Mouse (Mus musculus) kidney, adult 10 weeks (tissue): ENCODE results near the gene Hexdc. TPM values are rescaled to one million over a fixed set of nuclear protein-coding genes. Genes with fewer than 3 reads are reported as not detected.

Experiments
- polyA plus RNA-seq: library from polyadenylated mRNA; stranded (reverse); fragments of 350-450 nt; fragmentation: Illumina TruSeq; extraction: RNeasy Lipid Tissue Mini Kit (QIAGEN cat#74804); gene quantifications from one replicate; pipeline ENCODE4 v1.2.3, GENCODE M21; 2014; ENCODE audit warnings: low read depth, low replicate concordance

The Hexdc gene
- polyA plus RNA-seq = 5.1 TPM

GRCm38 (mm10) chr11:121204161-121205006 lies at the start of gene Hexdc, which contains the start of gene Ogfod3:
Hexdc (plus strand) TSS chr11:121204433.
Ogfod3 (minus strand) TSS chr11:121204711.

GRCm38 (mm10) chr11:121159971-121160370 lies 44.3 kb upstream of the Hexdc start, which contains the start of gene Uts2r:
Uts2r (plus strand) TSS chr11:121160271.

GRCm38 (mm10) chr11:121229018-121229439 lies 24.8 kb downstream of the Hexdc start, which contains the start of gene Cybc1:
Cybc1 (minus strand) TSS chr11:121229322.

GRCm38 (mm10) chr11:121236564-121237344 lies 32.5 kb downstream of the Hexdc start, which contains the start of gene Narf:
Narf (plus strand) TSS chr11:121237253.

GRCm38 (mm10) chr11:121259160-121260100 lies 55.2 kb downstream of the Hexdc start, which contains the start of gene Foxk2:
Foxk2 (plus strand) TSS chr11:121259990.

Other genes with a start within 250 kb of the Hexdc start
- 41.8 TPM for gene Csnk1d, start 213.1 kb upstream of the Hexdc start, polyA plus RNA-seq
- gene Cd7, start 165.0 kb upstream of the Hexdc start, polyA plus RNA-seq = not detected
- gene Sectm1b, start 140.9 kb upstream of the Hexdc start, polyA plus RNA-seq = 33.1 TPM
- gene Sectm1a, start 123.2 kb upstream of the Hexdc start, polyA plus RNA-seq = 0.57 TPM
- gene Tex19.2, start 85.8 kb upstream of the Hexdc start, polyA plus RNA-seq = not detected
- gene Tex19.1, start 58.3 kb upstream of the Hexdc start, polyA plus RNA-seq = not detected
- not detected for gene Uts2r, start 44.2 kb upstream of the Hexdc start, polyA plus RNA-seq
- gene Ogfod3, start 278 bp downstream of the Hexdc start, polyA plus RNA-seq = 2.4 TPM
- 8.0 TPM for gene Cybc1, start 24.9 kb downstream of the Hexdc start, polyA plus RNA-seq
- gene Narf, start 32.8 kb downstream of the Hexdc start, polyA plus RNA-seq = 19.8 TPM
- gene Foxk2, start 55.6 kb downstream of the Hexdc start, polyA plus RNA-seq = 10.4 TPM
- 73.6 TPM for gene Wdr45b, start 150.0 kb downstream of the Hexdc start, polyA plus RNA-seq
- 2.3 TPM for gene Rab40b, start 183.8 kb downstream of the Hexdc start, polyA plus RNA-seq
- gene Fn3krp, start 217.0 kb downstream of the Hexdc start, polyA plus RNA-seq = 17.4 TPM
- gene Fn3k, start 230.5 kb downstream of the Hexdc start, polyA plus RNA-seq = 5.5 TPM
- 22.8 TPM for gene Tbcd, start 247.5 kb downstream of the Hexdc start, polyA plus RNA-seq